Mouse (Mus musculus): ENCODE measurements at regions not wholly inside any gene's neighbourhood (a gene's known extent, or its start where the extent isn't known, plus 50 kb on each side); places are given as distances from the start of the nearest gene placed in this dataset.

GRCm38 (mm10) chr3:99716381-99716780 lies 168.8 kb upstream of the Spag17 start:
- DNase-seq = no peak

GRCm38 (mm10) chr3:99738093-99738803 lies 147.0 kb upstream of the Spag17 start:
- no peak for DNase-seq

- DNase-seq = no peak
Observed at GRCm38 (mm10) chr3:99739654-99740053, 145.6 kb upstream of the Spag17 start.

GRCm38 (mm10) chr3:99741249-99742222 lies 143.7 kb upstream of the Spag17 start:
- no peak for DNase-seq

GRCm38 (mm10) chr3:99749725-99750124 lies 135.5 kb upstream of the Spag17 start:
- DNase-seq = no peak

GRCm38 (mm10) chr3:99778526-99778925 lies 106.7 kb upstream of the Spag17 start:
- peak; percentile 7 to 38 for DNase-seq

GRCm38 (mm10) chr3:99785955-99786529 lies 99.2 kb upstream of the Spag17 start:
- no peak for DNase-seq

GRCm38 (mm10) chr3:99791316-99791715 lies 93.9 kb upstream of the Spag17 start:
- no peak for DNase-seq

GRCm38 (mm10) chr3:99793622-99794021 lies 91.6 kb upstream of the Spag17 start:
- DNase-seq = no peak

- DNase-seq = no peak
Observed at GRCm38 (mm10) chr3:99795835-99796234, 89.4 kb upstream of the Spag17 start.

- DNase-seq = no peak
Observed at GRCm38 (mm10) chr3:99797791-99798190, 87.4 kb upstream of the Spag17 start.

- DNase-seq = no peak
Observed at GRCm38 (mm10) chr3:99810532-99810931, 74.7 kb upstream of the Spag17 start.

- DNase-seq = no peak
Observed at GRCm38 (mm10) chr3:99811276-99811675, 73.9 kb upstream of the Spag17 start.

GRCm38 (mm10) chr3:99812836-99813235 lies 72.4 kb upstream of the Spag17 start:
- DNase-seq = no peak

- no peak for DNase-seq
Observed at GRCm38 (mm10) chr3:99815115-99815514, 70.1 kb upstream of the Spag17 start.

GRCm38 (mm10) chr3:99817965-99818364 lies 67.2 kb upstream of the Spag17 start:
- peak in 1 of 2 experiments; percentile 3 for DNase-seq

- DNase-seq = no peak
Observed at GRCm38 (mm10) chr3:99822735-99823134, 62.5 kb upstream of the Spag17 start.

- DNase-seq = no peak
Observed at GRCm38 (mm10) chr3:99823256-99823655, 62.0 kb upstream of the Spag17 start.
